Mouse (Mus musculus) left cerebral cortex, postnatal 10 days (tissue): ENCODE measurements at regions not wholly inside any gene's neighbourhood (a gene's known extent, or its start where the extent isn't known, plus 50 kb on each side); places are given as distances from the start of the nearest gene placed in this dataset.

Experiments
- DNase-seq, 2 experiments: peaks; one replicate each; pipeline ENCODE4 v3.0.0; 2021 to 2022; ENCODE audit warnings: low spot score in 2 of 2, mixed read lengths in 1 of 2; ENCODE audit errors: extremely low spot score in 1 of 2
- intact Hi-C: fragments of 180-260 bp; cut with DNase I; formaldehyde crosslinking; loops from one replicate; pipeline ENCODE4 v1.15.1; 2025

DNA sequence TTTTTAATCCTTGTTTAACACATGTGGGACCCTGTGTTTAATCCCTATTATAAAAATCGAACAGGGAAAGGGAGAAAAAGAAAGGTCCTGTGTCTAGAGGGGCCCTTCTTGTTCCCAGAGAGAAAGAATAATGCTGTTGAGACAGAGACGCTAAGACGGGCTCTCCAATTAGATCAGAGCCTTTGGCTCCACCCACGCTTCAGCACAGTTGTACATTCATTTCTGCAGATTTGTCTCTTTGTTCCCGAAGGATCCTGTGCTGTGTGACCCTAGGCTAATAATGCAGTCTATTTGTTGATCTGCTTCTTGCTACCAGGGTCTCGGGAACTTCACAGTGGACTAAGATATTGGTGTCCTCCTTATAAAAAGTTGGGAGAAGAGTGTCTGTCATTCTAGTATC, 92.0 kb downstream of the Cdc5l start:
- DNase-seq, result no peak
- intact Hi-C loops, result no loop called here

DNA sequence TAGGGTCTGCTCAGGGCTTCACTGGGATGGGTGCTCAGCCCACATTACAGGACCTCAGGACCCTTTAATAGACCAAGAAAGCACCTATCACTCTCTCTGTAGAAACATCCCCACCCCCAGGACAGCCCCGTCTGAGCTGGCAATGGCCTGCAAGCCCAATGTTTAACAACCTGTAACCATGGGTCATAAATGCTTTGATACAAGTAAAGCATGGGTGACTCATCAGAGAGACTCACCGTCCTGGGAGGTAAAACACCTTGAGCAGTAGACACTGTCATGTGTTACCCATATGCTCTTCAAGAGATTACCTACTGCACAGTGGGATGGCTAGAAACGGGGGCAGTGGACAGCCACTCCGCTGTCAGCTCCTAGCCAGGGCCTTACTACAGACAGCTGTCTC, 92.7 kb downstream of the Cdc5l start:
- intact Hi-C loops, result no loop called here
- DNase-seq, result no peak

DNA sequence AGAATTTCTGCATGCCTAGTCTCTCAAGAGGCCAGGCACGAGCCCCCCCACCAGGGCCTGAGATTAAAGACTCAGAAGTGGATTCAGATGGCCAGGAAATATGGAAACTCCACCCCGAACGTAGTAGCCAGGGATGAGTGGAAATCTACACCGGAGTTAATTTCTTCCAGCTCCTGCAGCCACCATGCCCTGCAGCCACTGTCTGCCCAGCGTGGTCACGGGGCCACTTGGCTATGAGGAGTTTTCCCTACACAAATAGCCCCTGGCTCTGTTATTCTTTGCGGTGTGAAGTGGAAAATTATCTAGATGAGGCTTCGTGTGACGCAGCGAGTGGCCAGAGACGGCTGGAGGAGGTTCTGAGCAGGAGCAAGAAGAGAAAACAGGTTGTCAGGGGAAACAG, 94.3 kb downstream of the Cdc5l start:
- no peak for DNase-seq
- intact Hi-C loops, result no loop called here

DNA sequence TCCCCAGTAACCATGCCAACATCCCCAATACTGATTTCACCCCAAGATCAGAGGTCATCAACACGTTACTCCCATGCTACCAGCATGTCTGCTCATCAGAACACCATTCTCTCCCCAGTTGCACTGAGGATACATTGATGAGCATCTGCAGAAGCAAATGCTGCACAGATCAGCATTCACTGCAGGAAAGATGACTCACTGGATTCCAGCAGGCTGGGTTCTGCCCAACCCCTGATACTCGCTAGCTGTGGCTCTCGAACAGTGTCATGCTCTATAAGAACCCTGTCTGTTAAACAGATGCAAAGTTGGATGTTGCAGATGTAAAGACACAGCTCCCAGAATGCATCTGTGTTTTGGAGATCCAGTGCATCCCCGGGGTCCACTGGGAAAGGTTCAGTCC, 95.5 kb downstream of the Cdc5l start:
- intact Hi-C loops, result no loop called here
- DNase-seq, result no peak

DNA sequence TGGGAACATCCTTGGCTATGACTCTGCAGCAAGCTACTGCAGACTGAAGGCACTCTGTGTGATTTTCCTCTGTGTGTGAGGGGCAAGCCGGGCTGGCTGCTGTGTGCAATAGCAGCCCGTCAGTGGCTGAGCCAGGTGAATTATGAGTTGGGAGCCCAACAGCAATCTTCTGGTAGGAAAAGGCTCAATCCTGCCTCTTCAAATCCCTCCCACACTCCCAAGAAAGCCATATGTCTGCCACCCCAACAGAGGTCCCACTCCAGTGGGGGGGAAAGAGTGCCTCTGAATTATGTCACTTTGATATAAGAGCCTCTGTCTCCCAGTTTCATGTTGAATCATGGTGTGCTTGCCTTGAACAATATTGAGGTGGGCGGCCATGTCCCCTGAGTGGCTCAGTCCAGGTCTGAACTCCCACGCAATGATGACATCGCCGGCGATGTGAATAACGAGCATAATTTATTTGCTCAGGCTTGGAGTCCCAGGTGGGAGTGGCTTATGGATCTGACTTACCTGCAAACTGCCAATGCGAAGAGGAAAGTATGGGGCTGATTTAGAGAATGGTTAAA, 97.9 kb downstream of the Cdc5l start:
- no peak for DNase-seq
- intact Hi-C loops, result no loop called here

DNA sequence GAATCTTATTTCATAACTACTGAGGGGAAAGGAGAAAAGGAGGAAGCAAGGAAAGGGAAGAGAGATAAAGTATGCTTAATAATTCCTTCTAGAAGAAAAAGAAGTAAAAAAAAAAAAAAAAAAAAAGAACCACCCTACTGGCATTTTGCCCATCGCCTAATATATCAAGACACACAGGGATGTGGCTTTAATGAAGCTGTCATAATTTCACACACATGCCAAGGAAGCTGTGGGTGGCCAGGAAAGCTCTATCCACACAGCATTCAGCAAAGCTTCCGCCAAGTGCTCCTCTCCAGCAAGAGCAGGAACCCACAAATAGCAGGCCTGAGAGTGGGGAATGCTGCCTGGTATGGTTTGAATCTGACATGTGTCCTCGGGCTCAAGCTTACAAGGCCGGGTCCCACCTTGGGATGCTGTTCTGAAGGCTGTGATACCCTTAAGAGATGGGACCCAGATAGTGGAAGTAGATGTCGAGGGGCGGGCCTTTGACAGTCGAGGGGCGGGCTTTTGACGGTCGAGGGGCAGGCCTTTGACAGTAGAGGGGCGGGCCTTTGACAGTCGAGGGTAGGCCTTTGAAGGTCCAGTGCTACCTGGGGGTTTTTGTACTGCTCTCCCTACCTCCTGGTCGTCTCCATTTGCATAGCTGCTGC, 98.7 kb downstream of the Cdc5l start:
- DNase-seq, result no peak
- intact Hi-C loops, result no loop called here

DNA sequence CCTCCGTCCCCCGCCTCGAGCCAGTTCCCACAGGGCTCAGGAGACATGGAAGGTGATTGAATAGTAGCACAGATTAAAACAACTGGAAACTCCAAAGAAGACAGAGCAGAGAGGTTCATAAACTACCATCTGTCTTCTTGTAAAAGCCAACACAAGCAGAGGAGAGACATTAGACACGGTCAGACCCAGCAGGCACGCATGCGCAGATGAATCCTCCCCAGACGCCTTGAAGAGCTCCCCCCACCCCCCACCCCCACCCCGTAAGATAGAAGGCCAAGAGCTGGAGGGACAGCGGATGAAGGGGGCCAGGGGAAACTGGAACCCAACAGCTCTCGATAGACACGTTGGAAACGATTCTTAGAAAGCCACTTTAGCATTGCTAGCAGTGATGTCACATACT, 101.2 kb downstream of the Cdc5l start:
- intact Hi-C loops, result no loop called here
- no peak for DNase-seq

DNA sequence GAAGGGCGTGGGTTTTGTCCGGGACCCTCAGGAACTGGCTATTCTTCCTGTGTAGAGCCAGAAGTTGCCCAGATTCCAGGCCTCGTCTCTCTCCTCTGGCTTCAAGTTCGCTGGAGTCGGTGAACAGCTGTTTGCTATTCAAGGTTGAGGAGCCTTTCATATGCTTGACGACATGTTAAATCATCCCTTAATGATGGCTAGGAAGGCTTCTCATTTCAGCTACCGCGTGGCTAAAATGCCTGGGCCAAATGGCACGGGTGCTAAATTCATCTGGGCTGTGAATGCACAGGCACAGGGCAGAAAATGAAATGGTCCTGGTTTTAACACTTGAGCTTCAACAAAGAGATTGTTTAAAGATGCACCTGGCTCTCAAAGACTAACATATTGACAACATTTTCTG, 104.3 kb downstream of the Cdc5l start:
- intact Hi-C loops, result no loop called here
- DNase-seq, result no peak

DNA sequence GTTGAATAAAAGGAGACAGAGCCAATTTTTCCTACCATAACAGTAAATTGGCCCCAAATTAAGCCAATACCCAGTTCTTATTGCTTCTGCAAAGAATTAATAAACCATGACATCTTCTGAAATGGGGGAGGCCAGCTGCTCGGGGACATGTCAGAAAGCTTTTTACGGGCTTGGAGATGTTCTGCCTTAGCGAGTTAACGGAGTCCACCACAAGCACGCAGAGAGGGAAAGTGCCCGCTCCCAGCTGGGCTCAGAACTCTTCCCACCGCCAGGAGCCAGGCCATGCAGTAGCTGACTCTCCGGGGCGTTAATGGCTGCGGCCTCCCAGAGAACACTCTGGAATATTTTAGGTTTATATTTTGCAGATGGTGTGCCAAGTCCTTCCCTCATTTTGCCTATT, 106.8 kb downstream of the Cdc5l start:
- DNase-seq, result no peak
- intact Hi-C loops, result no loop called here

DNA sequence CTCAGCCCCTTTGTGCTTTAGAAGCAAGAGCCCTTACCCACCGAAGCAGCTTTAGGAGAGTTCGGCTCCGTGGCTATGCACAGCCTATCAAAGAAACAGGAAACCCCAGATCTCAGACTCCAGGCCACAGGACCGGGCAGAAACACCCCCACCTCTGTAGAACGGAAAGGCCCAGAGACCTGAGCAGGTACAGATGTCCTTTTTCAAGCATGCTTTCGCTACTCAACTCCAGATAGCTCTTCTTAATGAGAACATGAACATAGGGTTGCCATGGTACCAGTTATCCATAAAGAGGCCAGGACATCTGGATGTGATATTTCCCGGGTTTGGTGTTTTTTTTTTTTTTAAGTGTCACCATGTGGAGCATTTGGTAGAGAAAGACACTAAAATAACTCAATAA, 107.4 kb downstream of the Cdc5l start:
- no peak for DNase-seq
- intact Hi-C loops, result no loop called here

DNA sequence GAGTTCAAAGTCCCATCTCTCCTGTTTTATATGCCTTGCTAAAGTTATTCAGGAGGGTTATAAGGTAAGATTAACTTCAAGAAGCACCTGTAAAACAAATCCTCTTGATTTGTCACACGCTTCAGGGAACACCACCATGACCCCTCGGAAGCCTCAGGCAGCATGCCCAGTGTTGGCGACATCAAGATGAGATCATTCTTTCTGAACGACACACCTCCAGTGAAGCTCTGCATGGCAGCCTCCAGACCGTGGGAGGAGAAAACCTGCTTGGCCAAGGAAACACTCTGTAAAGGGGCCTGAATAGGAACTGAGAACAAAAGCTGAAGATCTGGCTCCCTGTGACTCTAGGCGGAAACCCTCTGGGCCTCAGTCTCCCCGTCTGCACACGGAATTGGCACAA, 110.7 kb downstream of the Cdc5l start:
- no peak for DNase-seq
- intact Hi-C loops, result no loop called here

DNA sequence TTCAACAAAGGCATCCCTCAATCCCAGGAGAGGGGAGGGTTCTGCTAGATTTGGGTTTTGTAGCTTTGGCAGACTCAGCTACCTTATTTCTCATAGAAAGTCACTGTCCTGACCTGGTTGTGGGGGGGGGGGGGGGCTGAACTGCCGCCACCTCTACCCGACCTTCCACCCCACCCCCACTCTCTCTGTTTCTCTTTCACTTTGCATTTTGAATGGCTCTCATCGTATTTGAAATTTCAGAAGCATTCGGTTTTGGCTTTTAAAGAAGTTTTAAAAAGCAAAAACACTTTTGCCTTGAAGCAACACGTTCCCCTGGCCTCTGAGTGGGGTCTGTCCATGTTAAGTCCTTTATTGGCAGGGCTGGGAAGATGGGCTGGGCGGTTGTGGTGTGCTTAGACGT, 113.5 kb downstream of the Cdc5l start:
- intact Hi-C loops, result no loop called here
- no peak for DNase-seq

DNA sequence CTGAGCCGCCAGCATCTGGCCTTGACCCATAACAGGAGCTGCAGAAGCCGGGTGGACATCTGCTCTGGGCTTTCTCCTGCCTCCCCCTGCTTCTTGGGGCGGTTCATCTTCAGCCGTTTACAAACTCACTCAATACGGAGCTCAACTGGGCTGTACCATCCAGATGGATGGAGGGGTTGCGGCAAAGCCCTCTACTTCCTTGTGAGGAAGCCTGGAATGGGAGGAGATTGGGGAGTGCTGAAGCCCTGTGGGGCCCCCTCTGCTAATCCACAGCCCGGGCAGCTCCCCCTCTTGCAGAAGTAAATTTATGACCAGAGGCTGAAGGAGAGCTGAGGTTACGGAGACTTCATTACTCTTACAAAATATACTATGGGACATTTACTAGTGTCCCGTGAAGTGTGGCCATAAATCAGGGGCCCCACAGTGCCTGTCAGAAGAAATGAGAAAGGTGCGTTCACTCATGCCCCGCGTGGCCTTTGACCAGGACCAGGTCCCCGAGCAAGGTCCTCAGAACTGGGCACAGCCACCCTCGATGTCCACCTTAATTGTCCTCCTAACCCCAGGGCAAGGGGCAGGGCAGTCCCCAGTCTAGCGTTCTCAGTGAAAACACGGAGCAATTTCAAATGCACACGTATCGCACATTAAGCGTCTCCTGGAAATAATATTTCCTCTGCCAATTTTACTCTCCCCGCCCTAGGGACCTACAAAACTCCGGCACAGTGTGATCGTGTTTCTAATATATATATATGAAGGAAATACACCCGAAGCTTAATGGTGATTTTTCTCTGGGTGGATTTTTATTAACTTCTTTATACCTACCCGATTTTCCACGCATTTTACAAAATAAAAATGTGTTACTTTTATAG, 115.1 kb downstream of the Cdc5l start:
- intact Hi-C loops, result no loop called here
- DNase-seq, result no peak

DNA sequence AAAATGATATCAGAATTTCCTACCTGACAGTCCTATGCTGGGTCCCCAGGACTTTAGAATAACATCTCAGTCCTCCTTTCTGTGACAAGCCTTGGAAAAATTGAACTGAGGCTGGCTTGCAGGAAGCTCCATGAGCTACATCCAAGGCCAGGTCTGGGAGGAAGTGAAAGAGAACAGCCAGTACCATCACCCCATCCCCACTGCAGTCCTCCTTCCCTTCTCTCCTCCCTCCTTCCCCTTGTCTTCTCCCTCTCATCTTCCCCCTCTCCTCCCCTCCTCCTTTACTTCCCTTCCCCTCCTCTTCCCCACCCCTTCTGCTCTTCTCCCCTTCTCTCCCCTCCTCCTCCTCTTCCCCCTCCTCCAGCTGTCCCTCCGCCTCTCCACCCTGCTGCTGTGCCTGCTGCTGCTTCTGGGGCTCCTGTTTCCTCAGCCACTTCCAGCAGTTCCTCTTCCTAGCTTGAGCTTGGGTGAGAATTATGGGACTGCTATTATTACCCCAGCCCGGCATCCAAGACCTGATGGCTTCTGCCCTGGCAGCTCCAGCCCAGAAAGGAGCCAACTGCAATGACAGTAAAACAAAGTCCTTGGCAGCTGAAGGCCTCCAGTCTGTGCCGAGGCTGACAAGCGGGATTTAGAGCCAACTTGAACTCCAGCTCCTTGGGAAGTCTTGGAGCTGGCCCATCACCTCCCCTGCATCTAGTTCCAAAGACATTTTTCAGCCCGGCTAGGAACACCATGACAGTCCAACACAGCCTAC, 120.8 kb downstream of the Cdc5l start:
- intact Hi-C loops, result no loop called here
- DNase-seq, result peak; percentile 42 to 69

DNA sequence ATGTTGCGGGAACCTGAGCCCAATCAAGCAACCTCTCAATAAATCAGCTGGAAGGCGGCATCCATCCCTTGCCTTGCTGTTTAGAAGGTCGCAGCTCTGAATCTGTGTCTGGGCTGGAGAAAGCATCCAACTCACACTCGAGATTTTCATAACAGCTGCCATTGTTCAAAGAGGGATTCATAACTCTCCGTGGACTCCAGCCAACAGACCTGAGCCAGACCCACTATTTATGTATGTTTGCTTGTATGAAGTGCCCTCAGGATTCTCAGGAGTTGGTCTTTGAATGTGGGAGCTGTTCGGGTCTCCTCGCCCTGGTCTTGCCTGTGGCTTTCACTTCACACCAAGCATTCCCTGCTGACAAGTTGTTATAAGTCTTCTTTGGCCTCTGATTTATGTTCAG, 127.0 kb downstream of the Cdc5l start:
- intact Hi-C loops, result no loop called here
- DNase-seq, result no peak

DNA sequence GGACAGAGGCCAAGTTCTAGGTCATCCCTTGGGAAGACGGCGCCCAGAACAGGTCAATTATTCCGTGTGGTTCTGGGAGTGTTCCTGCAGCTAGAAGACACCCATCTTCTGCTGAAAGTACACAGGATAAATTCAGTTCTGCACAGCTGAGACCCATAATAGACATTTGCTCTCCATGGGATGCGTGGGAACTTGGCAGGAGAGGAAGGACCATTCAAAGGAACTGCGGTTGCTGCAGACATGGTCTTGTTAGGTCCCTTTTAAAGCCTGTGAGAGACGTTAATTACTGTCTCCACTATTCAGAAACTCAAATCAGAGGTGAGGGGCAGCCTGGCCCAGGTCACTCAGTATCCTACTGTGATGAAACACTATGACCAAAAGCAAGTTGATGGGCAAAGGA, 130.4 kb downstream of the Cdc5l start:
- DNase-seq, result peak in 1 of 2 experiments; percentile 6
- intact Hi-C loops, result no loop called here

DNA sequence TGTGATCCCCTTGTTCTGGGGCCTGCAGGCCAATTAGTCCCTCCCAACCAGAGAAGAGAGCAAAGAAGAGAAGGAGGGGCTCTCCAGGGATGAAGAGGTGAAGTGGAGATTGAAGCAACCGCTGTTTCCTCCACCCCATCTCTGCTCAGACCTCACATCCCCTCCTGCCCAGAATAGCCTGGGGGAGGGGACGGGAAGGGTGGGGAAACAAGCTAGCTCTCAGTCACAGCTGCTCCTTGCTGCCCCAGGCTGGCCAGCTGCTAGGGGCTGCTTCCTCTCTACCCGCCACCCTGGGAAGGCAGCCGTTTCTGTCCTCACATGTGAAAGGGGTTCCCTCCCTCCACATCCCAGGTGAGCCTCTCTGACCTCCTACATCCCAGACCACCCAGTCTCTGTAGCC, 135.2 kb downstream of the Cdc5l start:
- intact Hi-C loops, result no loop called here
- no peak for DNase-seq

DNA sequence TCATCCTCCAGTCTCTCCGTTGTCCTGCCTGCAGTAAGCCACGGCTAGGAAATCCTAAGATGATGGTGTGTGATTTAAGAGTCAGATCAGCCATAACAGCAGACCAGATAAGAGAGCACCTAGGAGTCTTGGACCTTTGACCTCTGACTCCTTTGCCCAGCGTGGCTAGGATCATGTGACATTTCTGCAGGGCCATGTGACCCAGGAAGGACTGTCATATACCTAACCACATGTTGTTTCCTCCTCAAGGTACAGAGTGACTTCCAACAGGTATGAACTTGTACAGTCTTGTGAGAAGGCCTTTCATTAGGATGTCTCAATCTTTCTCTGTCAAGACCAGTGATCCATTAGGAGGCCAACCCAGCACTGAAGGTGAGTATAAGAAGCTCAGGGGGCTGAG, 135.7 kb downstream of the Cdc5l start:
- DNase-seq, result no peak
- intact Hi-C loops, result no loop called here

DNA sequence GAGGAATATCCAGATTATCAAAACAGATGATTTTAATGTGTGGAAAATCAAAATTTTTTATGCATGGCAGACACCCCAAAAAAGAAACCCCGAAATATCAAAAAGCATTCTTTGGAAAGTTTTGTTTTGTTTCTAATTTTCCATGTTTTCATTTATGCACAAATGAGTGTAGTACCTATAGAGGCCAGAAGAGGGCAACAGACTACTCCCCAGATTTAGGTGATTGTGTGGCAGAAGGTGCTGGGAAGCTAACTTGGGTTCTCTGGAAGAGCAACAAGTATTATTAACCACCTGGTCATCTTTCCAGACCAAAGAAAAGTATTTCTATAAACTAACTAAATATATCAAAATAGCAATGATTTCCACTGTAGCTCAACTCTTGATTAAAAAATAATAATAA, 137.2 kb downstream of the Cdc5l start:
- DNase-seq, result no peak
- intact Hi-C loops, result no loop called here

DNA sequence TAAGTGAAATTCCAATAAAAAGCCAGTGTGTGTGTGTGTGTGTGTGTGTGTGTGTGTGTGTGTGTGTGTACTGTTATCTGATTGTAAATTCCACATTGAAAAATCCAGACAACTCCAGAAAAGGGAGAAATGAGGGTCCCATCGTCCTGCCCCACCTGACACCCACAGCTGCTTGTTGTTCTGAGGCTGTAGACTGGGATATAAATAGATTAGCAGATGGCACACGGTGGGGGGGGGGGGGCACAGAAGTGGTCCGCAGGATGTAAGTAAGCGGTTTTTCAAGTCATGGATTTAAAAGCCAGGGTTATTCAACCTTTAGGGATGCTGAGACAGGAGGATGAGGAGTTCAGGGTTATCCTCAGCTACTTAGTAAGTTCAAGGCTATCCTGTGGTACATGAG, 138.7 kb downstream of the Cdc5l start:
- intact Hi-C loops, result no loop called here
- no peak for DNase-seq
